Mouse (Mus musculus): ENCODE data around the gene Ogfod2. TPM values are rescaled to one million over a fixed set of nuclear protein-coding genes. Genes with fewer than 3 reads are reported as not detected.

Ogfod2 gene
- total and polyA plus RNA-seq, 3 experiments: 14.6 to 25.5 (median 16.4) TPM

DNA sequence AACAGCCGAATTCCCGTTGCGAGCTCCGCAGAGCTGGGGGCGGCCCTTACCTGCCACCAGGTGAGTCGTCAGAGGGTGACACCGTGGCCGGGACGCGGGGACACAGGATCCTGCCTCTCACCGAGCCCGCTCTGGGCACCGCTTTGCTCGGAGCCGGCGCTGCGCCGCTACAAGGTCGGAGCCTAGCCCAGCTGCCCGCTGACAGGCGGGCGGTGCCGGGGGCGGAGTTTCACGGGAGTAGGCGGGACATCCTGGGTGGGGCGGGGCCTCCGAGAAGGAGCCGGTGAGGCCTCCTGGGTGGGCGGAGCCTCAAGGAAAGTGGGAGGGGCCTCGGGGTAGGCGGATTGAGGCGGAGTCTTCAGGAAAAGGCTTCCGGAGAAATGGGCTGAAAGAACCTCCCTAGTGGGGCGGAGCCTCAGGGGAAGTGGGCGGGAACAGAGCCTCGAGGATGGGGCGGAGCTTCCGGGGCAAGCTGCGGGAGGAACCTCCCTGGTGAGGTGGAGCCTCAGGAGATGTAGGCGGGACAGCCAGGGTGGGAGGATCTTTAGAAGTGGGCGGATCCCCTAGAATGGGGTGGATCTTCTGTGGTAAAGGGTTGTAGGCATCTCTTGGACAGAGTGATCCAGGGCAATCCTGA, 16.4 kb upstream of the Ogfod2 start, which contains the start of gene Abcb9:
Gene Abcb9 (minus strand): TSS at position 203 of the 637 bp plus-strand sequence.
- DNase-seq: peak; percentile 97 to 98
- peak within 1 kb of the TSS; percentile 86 for H3K9ac ChIP-seq (ENCODE audit: low read depth, low read length)
- TF ChIP-seq EP300 (IDR thresholded peaks at IDR 0.05; ENCODE audit: insufficient read depth, low read depth, low read length): peak; percentile 28; the same call in 1 of the 2 replicates
- no peak for TF ChIP-seq CTCF (IDR thresholded peaks at IDR 0.05)
- peak; percentile 86 for TF ChIP-seq POLR2A (IDR thresholded peaks at IDR 0.05; ENCODE audit: insufficient read depth, low read depth, low read length)
- H3K4me3 ChIP-seq: peak within 1 kb of the TSS; percentile 71
- no peaks in the 10 kb centered on the region for H3K79me2 ChIP-seq (replicated peaks; ENCODE audit: control insufficient read depth, insufficient read depth, low read length)
- WGBS: 5% methylated on average over 42 of the region's 42 CpGs
- intact Hi-C loops (cut with DNase I): no loop called here
- no peaks in the 10 kb centered on the region for H3K27me3 ChIP-seq (ENCODE audit: control insufficient read depth, insufficient read depth, low read length)
- peaks cover 2% of the 10 kb centered on the region; the same call in 1 of the 2 replicates for H3K4me1 ChIP-seq (ENCODE audit: control insufficient read depth, insufficient read depth, low read length)
- peak within 1 kb of the TSS; percentile 86 for H3K27ac ChIP-seq
- H3K36me3 ChIP-seq (ENCODE audit: control insufficient read depth, insufficient read depth, low read length): no peaks in the 10 kb centered on the region

DNA sequence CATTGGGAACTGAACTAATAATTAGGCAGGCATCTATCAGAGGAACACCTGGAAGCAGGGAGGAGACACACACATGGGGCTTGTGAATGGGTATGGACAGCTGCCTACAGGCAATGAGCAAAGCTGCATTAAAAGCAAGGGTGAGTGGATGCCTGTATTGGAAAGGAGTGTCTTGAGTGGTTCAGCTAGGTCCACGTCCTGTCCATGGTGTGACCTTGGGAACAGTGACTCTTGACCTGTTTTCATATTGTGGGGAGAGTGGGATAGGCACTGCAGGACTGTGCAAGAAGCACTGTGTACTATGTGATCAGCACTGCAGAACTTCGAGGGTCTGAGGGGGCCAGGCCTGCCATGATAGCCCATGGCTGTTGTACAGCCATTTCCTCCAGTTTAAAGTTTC, 13.2 kb upstream of the Ogfod2 start:
- H3K4me1 ChIP-seq (ENCODE audit: control insufficient read depth, insufficient read depth, low read length): peaks cover 2% of the 10 kb centered on the region; the same call in 1 of the 2 replicates
- H3K27me3 ChIP-seq (ENCODE audit: control insufficient read depth, insufficient read depth, low read length): no peaks in the 10 kb centered on the region
- no peak overlapping the region for H3K9ac ChIP-seq (ENCODE audit: low read depth, low read length)
- 83% methylated on average over 2 of the region's 2 CpGs for WGBS
- no peak for DNase-seq
- intact Hi-C loops (cut with DNase I): no loop called here
- H3K4me3 ChIP-seq: no peak overlapping the region
- H3K36me3 ChIP-seq (ENCODE audit: control insufficient read depth, insufficient read depth, low read length): no peaks in the 10 kb centered on the region
- H3K27ac ChIP-seq: no peak overlapping the region
- no peaks in the 10 kb centered on the region for H3K79me2 ChIP-seq (replicated peaks; ENCODE audit: control insufficient read depth, insufficient read depth, low read length)
- no peak for TF ChIP-seq POLR2A (IDR thresholded peaks at IDR 0.05; ENCODE audit: insufficient read depth, low read depth, low read length)
- TF ChIP-seq CTCF (IDR thresholded peaks at IDR 0.05): no peak
- no peak for TF ChIP-seq EP300 (IDR thresholded peaks at IDR 0.05; ENCODE audit: insufficient read depth, low read depth, low read length)

DNA sequence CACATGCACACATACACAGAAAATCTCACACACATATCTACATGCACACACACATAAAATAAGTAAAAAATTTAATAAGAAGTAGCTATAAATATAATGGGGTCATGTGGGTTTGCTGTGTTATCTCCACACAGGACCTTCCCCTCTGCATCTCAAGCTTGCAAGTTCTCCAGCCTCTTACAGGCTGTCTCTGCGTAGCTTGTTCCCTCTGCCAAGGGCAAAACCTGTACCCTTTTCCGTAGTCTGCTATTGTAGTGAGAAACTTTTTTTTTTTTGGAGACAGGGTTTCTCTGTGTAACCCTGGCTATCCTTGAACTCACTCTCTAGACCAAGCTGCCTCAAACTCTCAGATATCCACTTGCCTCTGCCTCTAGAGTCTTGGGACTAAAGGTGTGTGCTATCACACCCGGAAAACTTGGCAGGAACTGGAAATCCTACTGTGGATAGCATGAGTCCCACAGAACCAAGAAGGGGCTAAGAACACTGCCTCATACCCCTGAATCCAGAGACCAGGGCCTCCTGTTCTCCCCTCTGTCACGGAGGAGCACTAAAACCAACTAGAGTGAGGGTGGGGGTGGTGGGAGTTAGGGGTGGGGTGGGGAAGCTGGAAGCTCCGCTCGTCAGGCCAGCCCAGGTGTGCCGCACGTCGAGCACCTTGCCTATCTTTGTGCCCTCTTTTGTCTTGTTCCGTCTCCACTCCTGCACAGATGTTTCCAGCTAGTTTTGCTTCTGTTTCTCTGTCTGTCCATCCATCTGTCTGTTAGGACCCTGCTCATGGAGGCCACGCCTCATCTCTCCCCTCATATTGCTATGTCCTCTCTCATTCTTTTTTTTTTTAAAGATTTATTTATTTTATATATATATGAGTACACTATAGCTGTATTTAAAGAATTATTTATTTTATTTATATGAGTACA, 11.7 kb upstream of the Ogfod2 start:
- H3K79me2 ChIP-seq (replicated peaks; ENCODE audit: control insufficient read depth, insufficient read depth, low read length): no peaks in the 10 kb centered on the region
- no peaks in the 10 kb centered on the region for H3K36me3 ChIP-seq (ENCODE audit: control insufficient read depth, insufficient read depth, low read length)
- DNase-seq: no peak
- H3K4me3 ChIP-seq: no peak overlapping the region
- no peaks in the 10 kb centered on the region for H3K4me1 ChIP-seq (ENCODE audit: control insufficient read depth, insufficient read depth, low read length)
- H3K27me3 ChIP-seq (ENCODE audit: control insufficient read depth, insufficient read depth, low read length): no peaks in the 10 kb centered on the region
- no peak for TF ChIP-seq CTCF (IDR thresholded peaks at IDR 0.05)
- TF ChIP-seq EP300 (IDR thresholded peaks at IDR 0.05; ENCODE audit: insufficient read depth, low read depth, low read length): no peak
- no peak for TF ChIP-seq POLR2A (IDR thresholded peaks at IDR 0.05; ENCODE audit: insufficient read depth, low read depth, low read length)
- H3K27ac ChIP-seq: no peak overlapping the region
- 88% methylated on average over 11 of the region's 11 CpGs for WGBS
- intact Hi-C loops (cut with DNase I): no loop called here
- H3K9ac ChIP-seq (ENCODE audit: low read depth, low read length): no peak overlapping the region

DNA sequence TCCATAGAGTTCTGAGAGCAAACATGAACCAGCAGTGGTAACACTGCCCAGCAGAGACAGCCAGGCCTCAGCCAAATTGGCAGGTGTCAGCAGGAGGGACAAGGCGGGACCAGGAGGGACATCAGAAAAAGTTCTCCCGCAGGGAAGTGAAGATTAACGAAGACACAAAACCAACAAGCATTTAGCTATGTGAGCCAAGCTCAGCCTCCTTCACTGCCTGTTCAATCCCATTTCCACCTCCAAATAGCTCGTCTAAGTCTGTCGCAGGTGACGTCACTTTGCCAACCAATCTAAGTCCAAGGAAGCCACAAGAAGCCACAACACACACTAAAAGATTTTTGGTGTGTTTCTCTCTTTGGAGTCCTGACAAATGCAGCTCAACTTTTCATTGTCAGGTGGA, 9.8 kb upstream of the Ogfod2 start:
- TF ChIP-seq CTCF (IDR thresholded peaks at IDR 0.05): no peak
- no peak overlapping the region for H3K4me3 ChIP-seq
- DNase-seq: no peak
- no peak overlapping the region for H3K27ac ChIP-seq
- WGBS: 75% methylated on average over 6 of the region's 6 CpGs
- no peaks in the 10 kb centered on the region for H3K79me2 ChIP-seq (replicated peaks; ENCODE audit: control insufficient read depth, insufficient read depth, low read length)
- intact Hi-C loops (cut with DNase I): no loop called here
- H3K9ac ChIP-seq (ENCODE audit: low read depth, low read length): no peak overlapping the region
- no peaks in the 10 kb centered on the region for H3K4me1 ChIP-seq (ENCODE audit: control insufficient read depth, insufficient read depth, low read length)
- no peaks in the 10 kb centered on the region for H3K27me3 ChIP-seq (ENCODE audit: control insufficient read depth, insufficient read depth, low read length)
- H3K36me3 ChIP-seq (ENCODE audit: control insufficient read depth, insufficient read depth, low read length): no peaks in the 10 kb centered on the region

DNA sequence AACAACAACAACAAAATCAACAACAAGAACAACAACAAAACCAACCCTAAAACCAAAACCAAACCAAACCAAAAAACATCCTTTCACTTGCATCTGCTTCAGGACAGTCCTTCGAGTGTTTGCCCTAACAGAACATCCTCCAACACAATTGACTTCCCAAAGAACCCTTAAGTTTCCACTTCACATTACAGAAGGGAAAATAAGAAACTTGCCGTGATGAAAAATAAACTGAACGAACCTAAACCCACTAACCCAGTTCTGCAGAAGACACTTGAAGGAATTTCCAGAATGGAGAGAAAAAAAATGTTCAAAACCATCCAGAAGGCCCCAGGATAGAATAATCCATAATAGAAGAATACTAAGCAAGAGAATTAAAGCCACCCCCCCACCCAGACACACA, 9.1 kb upstream of the Ogfod2 start:
- no peak overlapping the region for H3K4me3 ChIP-seq
- no peaks in the 10 kb centered on the region for H3K4me1 ChIP-seq (ENCODE audit: control insufficient read depth, insufficient read depth, low read length)
- no peak for DNase-seq
- no peaks in the 10 kb centered on the region for H3K27me3 ChIP-seq (ENCODE audit: control insufficient read depth, insufficient read depth, low read length)
- H3K27ac ChIP-seq: no peak overlapping the region
- intact Hi-C loops (cut with DNase I): no loop called here
- TF ChIP-seq POLR2A (IDR thresholded peaks at IDR 0.05; ENCODE audit: insufficient read depth, low read depth, low read length) (no peak), EP300 (IDR thresholded peaks at IDR 0.05; ENCODE audit: insufficient read depth, low read depth, low read length) (no peak)
- no peaks in the 10 kb centered on the region for H3K36me3 ChIP-seq (ENCODE audit: control insufficient read depth, insufficient read depth, low read length)
- no peaks in the 10 kb centered on the region for H3K79me2 ChIP-seq (replicated peaks; ENCODE audit: control insufficient read depth, insufficient read depth, low read length)
- no peak overlapping the region for H3K9ac ChIP-seq (ENCODE audit: low read depth, low read length)
- WGBS: 71% methylated on average over 3 of the region's 3 CpGs

DNA sequence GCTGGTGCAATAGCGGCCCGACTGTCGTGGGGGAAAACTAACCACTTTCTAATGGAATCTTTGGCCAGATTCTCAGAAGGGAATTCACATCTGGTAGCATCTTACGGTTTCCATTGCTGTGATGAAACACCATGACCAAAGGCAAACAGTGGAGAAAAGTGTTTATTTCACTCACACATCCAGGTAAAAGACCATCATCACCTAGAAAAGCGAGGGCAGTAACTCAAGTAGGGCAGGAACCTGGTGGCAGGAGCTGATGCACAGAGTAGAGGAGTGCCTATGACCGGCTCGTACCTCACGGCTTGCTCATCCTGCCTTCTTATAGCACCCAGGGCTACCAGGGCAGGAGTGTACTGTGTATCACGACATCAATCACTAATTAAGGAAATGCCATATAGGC, 8.5 kb upstream of the Ogfod2 start:
- WGBS: 94% methylated on average over 9 of the region's 9 CpGs
- no peak for DNase-seq
- H3K27ac ChIP-seq: no peak overlapping the region
- no peak overlapping the region for H3K9ac ChIP-seq (ENCODE audit: low read depth, low read length)
- no peak overlapping the region for H3K4me3 ChIP-seq
- no peaks in the 10 kb centered on the region for H3K79me2 ChIP-seq (replicated peaks; ENCODE audit: control insufficient read depth, insufficient read depth, low read length)
- TF ChIP-seq CTCF (IDR thresholded peaks at IDR 0.05): no peak
- TF ChIP-seq EP300 (IDR thresholded peaks at IDR 0.05; ENCODE audit: insufficient read depth, low read depth, low read length): no peak
- no peak for TF ChIP-seq POLR2A (IDR thresholded peaks at IDR 0.05; ENCODE audit: insufficient read depth, low read depth, low read length)
- no peaks in the 10 kb centered on the region for H3K4me1 ChIP-seq (ENCODE audit: control insufficient read depth, insufficient read depth, low read length)
- intact Hi-C loops (cut with DNase I): no loop called here
- H3K36me3 ChIP-seq (ENCODE audit: control insufficient read depth, insufficient read depth, low read length): no peaks in the 10 kb centered on the region
- H3K27me3 ChIP-seq (ENCODE audit: control insufficient read depth, insufficient read depth, low read length): no peaks in the 10 kb centered on the region

All from heart, adult 2 months (tissue).